Mouse (Mus musculus) lung, embryonic 14.5 days (tissue): Measurements from ENCODE around the gene Slc35e4. TPM values are rescaled to one million over a fixed set of nuclear protein-coding genes. Genes with fewer than 3 reads are reported as not detected.
"Not testable (repeated sequence)": the region's sequence is repeated elsewhere in the genome, so short reads cannot be mapped to it uniquely, and the experiment has no call there.

Experiments used
- ATAC-seq: fragments of 200-750 bp; cut with Nextera tagmentation; 2 replicates; pipeline ENCODE4 v1.8.0; 2017; ENCODE audit warnings: mild to moderate bottlenecking, moderate TSS enrichment, moderate library complexity; ENCODE audit not compliant: insufficient read depth
- DNase-seq: peaks from one replicate; pipeline ENCODE4 v3.0.0-alpha.2; 2015
- H3K27ac ChIP-seq: fragments of 300-500 bp; sonication (generic); 2 replicates; pipeline ENCODE4 v1.5.1; 2014; ENCODE audit warnings: low read depth, mild to moderate bottlenecking, moderate library complexity
- H3K27me3 ChIP-seq: fragments of 300-500 bp; sonication (generic); 2 replicates; pipeline ENCODE4 v1.6.1; 2014; ENCODE audit warnings: low read length, control low read depth; ENCODE audit not compliant: insufficient read depth
- H3K36me3 ChIP-seq: fragments of 300-500 bp; sonication (generic); 2 replicates; pipeline ENCODE4 v1.6.1; 2014; ENCODE audit warnings: control low read depth; ENCODE audit not compliant: insufficient read depth
- H3K4me1 ChIP-seq: fragments of 300-500 bp; sonication (generic); 2 replicates; pipeline ENCODE4 v1.6.1; 2014; ENCODE audit warnings: antibody characterized with exemption, control low read depth; ENCODE audit not compliant: insufficient read depth
- H3K4me2 ChIP-seq: fragments of 300-500 bp; sonication (generic); 2 replicates; pipeline ENCODE4 v1.6.1; 2014; ENCODE audit warnings: mild to moderate bottlenecking
- H3K4me3 ChIP-seq: fragments of 300-500 bp; sonication (generic); 2 replicates; pipeline ENCODE4 v1.5.1; 2014; ENCODE audit warnings: low read depth, low read length
- H3K9ac ChIP-seq: fragments of 300-500 bp; sonication (generic); 2 replicates; pipeline ENCODE4 v1.6.1; 2014
- H3K9me3 ChIP-seq: fragments of 300-500 bp; sonication (generic); 2 replicates; pipeline ENCODE4 v1.6.1; 2016; ENCODE audit warnings: low read depth, low read length, control low read depth
- CTCF ChIP-seq: IDR thresholded peaks from 2 replicates; pipeline ENCODE4 v1.5.1; 2016; ENCODE audit warnings: antibody characterized with exemption, low read depth
- whole genome bisulfite sequencing: fragments of 180-500 bp; shearing (Covaris S2); extraction: QIAGEN DNeasy Blood & Tissue Kit; methylation state at CpG from one replicate; pipeline ENCODE4 v1.1.7; 2014; 5-methylcytosine and 5-hydroxymethylcytosine counted together
- polyA plus RNA-seq: library from polyadenylated mRNA; unstranded; fragments of >200 nt; fragmentation: Nextera tagmentation; extraction: Ambion mirVana; gene quantifications from 2 replicates; pipeline ENCODE4 v1.2.1, GENCODE M21; 2014

Slc35e4 gene
- 1.9 and 2.7 TPM in 2 replicates for polyA plus RNA-seq

DNA sequence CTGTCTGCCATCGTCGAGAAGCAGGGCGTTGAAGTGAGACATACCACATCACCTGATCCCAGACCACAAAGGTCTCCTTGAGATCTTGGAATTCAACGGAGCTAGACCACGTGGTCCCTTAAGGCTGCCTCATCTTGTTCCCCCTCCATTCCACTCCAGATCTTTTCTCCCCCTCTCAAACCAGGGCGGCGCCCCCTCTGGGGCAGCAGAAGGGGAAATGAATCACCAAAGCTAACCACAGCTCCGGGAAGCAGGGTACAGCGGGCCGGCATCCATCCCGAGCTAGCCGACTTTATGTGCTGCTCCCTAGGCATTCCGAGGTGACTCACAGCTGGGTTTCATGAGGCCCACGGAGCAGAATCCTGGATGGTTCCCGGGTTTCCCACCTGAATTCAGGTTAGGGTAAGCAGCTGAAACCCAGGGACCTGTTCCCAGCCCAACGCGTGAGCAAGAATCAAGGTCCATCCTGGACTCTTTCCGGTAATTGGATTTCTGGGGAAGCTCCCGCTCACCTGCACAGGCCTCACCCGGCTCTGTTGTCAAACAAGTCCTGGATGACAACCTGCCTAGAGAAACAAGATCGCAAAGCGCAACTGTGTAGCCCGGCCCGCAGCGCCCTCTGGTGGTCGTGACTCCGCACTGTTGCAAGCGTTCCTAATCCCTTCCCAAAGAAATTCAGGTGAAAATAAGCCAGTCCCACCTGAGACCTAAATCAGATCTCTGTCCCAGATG, at the start of gene Slc35e4:
Slc35e4 (minus strand) TSS at position 556 of the 732 bp plus-strand sequence.
- Histone ChIP-seq H3K4me3 (peak within 1 kb of the TSS; percentile 50), H3K27me3 (0 out of 2 replicates have a peak, but pooled peaks cover 5% of the 10 kb centered on the region), H3K9me3 (no peaks in the 10 kb centered on the region), H3K4me2 (peak within 1 kb of the TSS; percentile 96), H3K4me1 (peaks cover 10% of the 10 kb centered on the region), H3K36me3 (no peaks in the 10 kb centered on the region), H3K9ac (peak within 1 kb of the TSS; percentile 46), H3K27ac (peak within 1 kb of the TSS; percentile 54; the same call in 1 of the 2 replicates)
- TF ChIP-seq CTCF = peak; percentile 94
- ATAC-seq = peak; percentile 74
- DNase-seq = peak; percentile 91
- WGBS = under 1% methylated on average over 28 of the region's 28 CpGs

- Histone ChIP-seq H3K4me2 (peak within 1 kb of the TSS; percentile 70), H3K4me3 (peak within 1 kb of the TSS; percentile 79), H3K27ac (peak within 1 kb of the TSS; percentile 68), H3K4me1 (no peaks in the 10 kb centered on the region), H3K36me3 (peaks cover 9% of the 10 kb centered on the region; the same call in 1 of the 2 replicates), H3K9me3 (no peaks in the 10 kb centered on the region), H3K9ac (peak within 1 kb of the TSS; percentile 67), H3K27me3 (no peaks in the 10 kb centered on the region)
- under 1% methylated on average over 31 of the region's 31 CpGs for WGBS
- peak; percentile 95 for ATAC-seq
- 0 out of 2 replicates have a peak, but pooled peaks have one; percentile 12 for TF ChIP-seq CTCF
- peak; percentile 94 for DNase-seq
Measured at GRCm38 (mm10) chr11:3963610-3964415, 49.3 kb upstream of the Slc35e4 start, which contains the start of gene Pes1. TSS of gene Pes1 (plus strand) at chr11:3963975.

- WGBS = 79% methylated on average over 10 of the region's 10 CpGs
- Histone ChIP-seq H3K27ac (peak overlapping the region; percentile 68; the same call in 1 of the 2 replicates), H3K4me3 (peak overlapping the region; percentile 79), H3K9ac (peak overlapping the region; percentile 67), H3K9me3 (no peaks in the 10 kb centered on the region), H3K4me2 (peak overlapping the region; percentile 70), H3K36me3 (peaks cover 4% of the 10 kb centered on the region; the same call in 1 of the 2 replicates), H3K27me3 (no peaks in the 10 kb centered on the region), H3K4me1 (no peaks in the 10 kb centered on the region)
- ATAC-seq (0 out of 2 replicates have a peak, but pooled peaks have one; percentile 21), DNase-seq (no peak)
- no peak for TF ChIP-seq CTCF
Measured at GRCm38 (mm10) chr11:3963155-3963554, 48.7 kb upstream of the Slc35e4 start.

GRCm38 (mm10) chr11:3961761-3962160, 47.3 kb upstream of the Slc35e4 start:
- no peak overlapping the region for H3K4me3 ChIP-seq
- 68% methylated on average over 3 of the region's 3 CpGs for WGBS
- no peak overlapping the region for H3K4me2 ChIP-seq
- TF ChIP-seq CTCF = no peak
- ATAC-seq (no peak), DNase-seq (no peak)
- no peaks in the 10 kb centered on the region for H3K4me1 ChIP-seq
- no peak overlapping the region for H3K9ac ChIP-seq
- H3K9me3 ChIP-seq = no peaks in the 10 kb centered on the region
- H3K27ac ChIP-seq = no peak overlapping the region
- H3K36me3 ChIP-seq = no peaks in the 10 kb centered on the region
- no peaks in the 10 kb centered on the region for H3K27me3 ChIP-seq

DNA sequence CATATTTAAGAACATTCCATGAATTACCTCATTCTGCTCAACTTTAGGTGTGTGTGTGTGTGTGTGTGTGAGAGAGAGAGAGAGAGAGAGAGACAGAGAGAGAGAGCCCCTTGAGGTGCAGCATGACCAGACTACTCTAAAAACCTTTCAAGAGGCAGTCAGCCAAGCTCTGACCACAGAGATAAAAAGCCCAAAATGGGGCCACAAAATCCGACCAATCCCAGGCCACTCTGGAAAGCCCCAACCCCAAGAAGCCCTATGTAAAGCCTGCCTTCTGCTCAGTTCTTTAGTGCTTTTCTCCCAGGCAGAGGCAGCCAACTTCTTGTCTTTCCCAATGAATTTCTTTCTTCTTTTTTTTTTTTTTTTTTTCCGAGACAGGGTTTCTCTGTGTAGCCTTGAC, 46.4 kb upstream of the Slc35e4 start:
- H3K4me2 ChIP-seq = no peak overlapping the region
- DNase-seq (no peak), ATAC-seq (no peak)
- no peaks in the 10 kb centered on the region for H3K36me3 ChIP-seq
- H3K4me3 ChIP-seq = no peak overlapping the region
- no peak overlapping the region for H3K9ac ChIP-seq
- no peaks in the 10 kb centered on the region for H3K4me1 ChIP-seq
- 24% methylated on average over 1 of the region's 2 CpGs for WGBS
- H3K27me3 ChIP-seq = no peaks in the 10 kb centered on the region
- TF ChIP-seq CTCF = no peak
- no peaks in the 10 kb centered on the region for H3K9me3 ChIP-seq
- H3K27ac ChIP-seq = no peak overlapping the region

GRCm38 (mm10) chr11:3955371-3955770, 40.9 kb upstream of the Slc35e4 start:
- not testable (repeated sequence) for H3K4me3 ChIP-seq, DNase-seq, H3K9ac ChIP-seq, ATAC-seq, H3K4me1 ChIP-seq, H3K27ac ChIP-seq, H3K36me3 ChIP-seq, H3K27me3 ChIP-seq, H3K4me2 ChIP-seq, H3K9me3 ChIP-seq
- 71% methylated on average over 4 of the region's 4 CpGs for WGBS

DNA sequence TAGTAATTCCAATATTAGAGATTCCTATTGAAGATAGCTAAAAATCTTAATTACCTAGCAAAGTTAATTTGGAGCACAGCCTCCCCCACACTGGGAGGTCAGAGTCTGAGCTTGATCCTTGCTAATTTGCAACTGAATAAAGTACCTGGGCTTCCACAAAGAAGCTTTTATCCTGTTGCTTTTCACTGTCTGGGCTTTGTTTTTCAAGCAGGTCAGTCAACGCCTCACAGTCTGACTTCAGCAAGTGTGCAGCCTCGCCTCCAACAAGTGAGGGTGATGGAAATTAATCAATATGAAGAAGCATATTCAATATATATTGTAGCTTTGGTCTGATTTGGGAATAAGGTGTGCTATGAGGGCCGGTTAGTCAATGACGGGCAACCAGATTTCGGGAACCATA, 40.4 kb upstream of the Slc35e4 start:
- WGBS = 84% methylated on average over 5 of the region's 5 CpGs
- not testable (repeated sequence) for ATAC-seq, H3K4me2 ChIP-seq

More for the DNA sequence above, 40.4 kb upstream of the Slc35e4 start:
- not testable (repeated sequence) for H3K36me3 ChIP-seq, H3K4me3 ChIP-seq, DNase-seq, H3K9me3 ChIP-seq, H3K9ac ChIP-seq, H3K4me1 ChIP-seq, H3K27me3 ChIP-seq, H3K27ac ChIP-seq
